Mouse (Mus musculus): ENCODE data around the gene Klhl36. TPM values are rescaled to one million over a fixed set of nuclear protein-coding genes. Genes with fewer than 3 reads are reported as not detected.

The Klhl36 gene
- polyA plus RNA-seq (2015; fragmentation: Nextera tagmentation; extraction: Ambion mirVana) = 22.1 and 22.5 TPM in 2 replicates

DNA sequence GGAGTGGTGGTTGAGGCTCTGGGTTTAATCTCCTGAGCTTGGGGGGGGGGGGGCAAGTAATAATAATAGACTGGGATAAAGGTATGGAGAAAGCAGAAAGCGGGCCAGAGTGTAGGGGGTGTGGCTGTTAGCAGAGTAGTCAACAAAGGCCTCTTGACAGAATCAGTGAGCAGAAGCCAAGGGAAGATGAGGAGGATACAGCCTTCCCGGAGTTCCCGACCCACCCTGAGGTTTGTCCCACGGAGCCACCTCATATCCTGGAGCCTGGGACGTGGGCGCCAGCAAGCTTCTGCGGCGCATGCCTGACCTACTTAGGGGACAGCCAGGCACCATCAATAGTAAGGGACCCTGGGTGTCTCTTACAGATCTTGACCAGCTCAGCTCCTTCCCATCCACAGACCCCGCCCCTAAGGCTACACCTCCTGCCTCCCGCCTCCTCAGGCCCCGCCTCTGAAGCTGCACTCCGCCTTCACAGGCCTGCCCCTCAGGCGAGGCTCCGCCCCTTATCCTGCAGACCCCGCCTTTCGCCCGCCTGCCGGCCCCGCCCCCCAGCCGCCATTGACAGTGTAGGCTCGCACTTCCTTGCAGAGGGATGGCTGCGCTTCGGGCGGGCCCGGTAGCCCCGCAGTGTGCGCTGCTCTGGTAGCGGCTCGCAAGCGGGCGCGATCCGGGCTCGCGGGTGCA lies at the start of gene Klhl36:
Gene Klhl36 (plus strand): TSS at position 561 of the 684 bp plus-strand sequence.
- Histone ChIP-seq H3K4me2 (ENCODE audit: low read length) (peak within 1 kb of the TSS; percentile 96), H3K27me3 (ENCODE audit: insufficient read depth, low read length) (no peaks in the 10 kb centered on the region), H3K9ac (ENCODE audit: low read depth, low read length) (peak within 1 kb of the TSS; percentile 83), H3K4me1 (replicated peaks; ENCODE audit: insufficient read depth, low read length) (peaks cover 14% of the 10 kb centered on the region; the same call in 1 of the 2 replicates), H3K36me3 (ENCODE audit: insufficient read depth, low read length) (0 out of 2 replicates have a peak, but pooled peaks cover 5% of the 10 kb centered on the region), H3K27ac (peak within 1 kb of the TSS; percentile 77), H3K9me3 (replicated peaks; ENCODE audit: low read length) (no peaks in the 10 kb centered on the region), H3K4me3 (replicated peaks; ENCODE audit: low read depth, low read length) (peak within 1 kb of the TSS; percentile 92)
- ATAC-seq (replicated peaks; ENCODE audit: low FRiP score, low read depth) (peak; percentile 94), DNase-seq (ENCODE audit: low spot score) (peak; percentile 99)
- WGBS = under 1% methylated on average over 35 of the region's 35 CpGs
- no peak for TF ChIP-seq CTCF (IDR thresholded peaks at IDR 0.05; ENCODE audit: low read depth)

DNA sequence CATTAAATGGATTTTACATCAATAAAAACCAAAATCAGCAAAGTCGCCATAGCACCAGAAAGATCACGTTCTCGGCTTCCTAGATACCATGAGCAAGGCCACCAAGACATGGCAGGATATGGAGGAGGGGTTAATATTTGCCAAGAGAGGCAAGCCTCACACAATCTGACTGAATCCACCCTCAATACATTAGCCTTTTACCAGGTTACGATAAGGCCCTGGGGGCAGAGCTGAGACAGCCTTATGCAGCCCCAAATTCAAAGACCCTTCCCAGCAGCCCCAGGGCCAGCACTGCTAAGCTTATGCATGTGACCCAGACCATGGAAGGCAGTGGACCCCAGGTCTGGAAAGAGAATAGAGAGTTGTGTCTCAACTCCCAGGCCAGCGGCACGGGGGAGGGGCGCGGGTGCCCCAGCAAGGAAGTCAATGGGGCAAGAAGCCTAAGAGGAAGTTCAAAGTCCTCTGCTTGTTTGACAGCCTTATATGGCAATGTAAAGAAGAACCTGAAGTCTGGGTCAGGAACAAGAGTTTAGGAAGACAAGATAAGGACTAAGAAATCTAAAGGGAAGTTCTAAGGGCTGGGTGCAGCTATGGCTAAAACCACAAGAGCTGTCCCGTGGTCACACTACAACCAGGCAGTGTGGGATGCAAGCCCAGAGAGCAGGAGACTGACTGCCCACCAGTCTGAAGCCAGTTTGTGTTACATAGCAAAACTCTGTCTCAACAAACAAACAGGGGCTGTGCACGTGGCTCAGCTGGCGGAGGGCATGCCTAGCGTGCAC lies 49.2 kb upstream of the Klhl36 start:
- TF ChIP-seq CTCF (IDR thresholded peaks at IDR 0.05; ENCODE audit: low read depth) = no peak
- Histone ChIP-seq H3K9me3 (replicated peaks; ENCODE audit: low read length) (no peaks in the 10 kb centered on the region), H3K4me2 (ENCODE audit: low read length) (no peak overlapping the region; the same call in 1 of the 2 replicates), H3K4me3 (replicated peaks; ENCODE audit: low read depth, low read length) (no peak overlapping the region), H3K27ac (peak overlapping the region; percentile 56; the same call in 1 of the 2 replicates), H3K27me3 (ENCODE audit: insufficient read depth, low read length) (no peaks in the 10 kb centered on the region), H3K9ac (ENCODE audit: low read depth, low read length) (0 out of 2 replicates have a peak overlapping the region, but pooled peaks have one; percentile 18), H3K36me3 (ENCODE audit: insufficient read depth, low read length) (no peaks in the 10 kb centered on the region), H3K4me1 (replicated peaks; ENCODE audit: insufficient read depth, low read length) (peaks cover 21% of the 10 kb centered on the region)
- peak; percentile 13; the same call in 1 of the 2 replicates for ATAC-seq (replicated peaks; ENCODE audit: low FRiP score, low read depth)
- DNase-seq (ENCODE audit: low spot score) = peak; percentile 47
- 49% methylated on average over 12 of the region's 12 CpGs for WGBS

DNA sequence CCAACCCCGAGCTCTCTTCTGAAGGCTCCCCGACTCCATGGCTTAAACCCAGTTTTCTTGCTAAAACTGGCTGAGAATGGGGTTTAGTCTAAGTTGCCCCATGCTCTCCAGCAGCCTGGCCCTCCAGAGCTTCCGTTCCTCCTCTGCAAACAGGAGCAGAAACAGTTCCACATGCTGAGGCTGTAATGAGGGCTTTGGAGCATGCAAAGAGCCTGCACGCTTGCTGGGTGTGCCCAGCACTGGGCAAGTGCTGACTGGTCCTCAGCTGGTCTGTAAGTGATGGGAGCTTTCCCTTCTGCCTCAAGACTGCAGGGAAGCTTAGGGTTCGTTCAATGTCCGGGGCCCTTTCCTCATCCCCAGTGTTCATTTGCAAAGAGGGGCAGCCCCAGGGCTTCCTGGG lies 45.8 kb upstream of the Klhl36 start:
- Histone ChIP-seq H3K36me3 (ENCODE audit: insufficient read depth, low read length) (no peaks in the 10 kb centered on the region), H3K4me2 (ENCODE audit: low read length) (no peak overlapping the region), H3K27ac (no peak overlapping the region), H3K4me3 (replicated peaks; ENCODE audit: low read depth, low read length) (no peak overlapping the region), H3K27me3 (ENCODE audit: insufficient read depth, low read length) (no peaks in the 10 kb centered on the region), H3K4me1 (replicated peaks; ENCODE audit: insufficient read depth, low read length) (peaks cover 21% of the 10 kb centered on the region), H3K9me3 (replicated peaks; ENCODE audit: low read length) (no peaks in the 10 kb centered on the region), H3K9ac (ENCODE audit: low read depth, low read length) (no peak overlapping the region)
- ATAC-seq (replicated peaks; ENCODE audit: low FRiP score, low read depth) (no peak), DNase-seq (ENCODE audit: low spot score) (no peak)
- 71% methylated on average over 6 of the region's 6 CpGs for WGBS
- no peak for TF ChIP-seq CTCF (IDR thresholded peaks at IDR 0.05; ENCODE audit: low read depth)

DNA sequence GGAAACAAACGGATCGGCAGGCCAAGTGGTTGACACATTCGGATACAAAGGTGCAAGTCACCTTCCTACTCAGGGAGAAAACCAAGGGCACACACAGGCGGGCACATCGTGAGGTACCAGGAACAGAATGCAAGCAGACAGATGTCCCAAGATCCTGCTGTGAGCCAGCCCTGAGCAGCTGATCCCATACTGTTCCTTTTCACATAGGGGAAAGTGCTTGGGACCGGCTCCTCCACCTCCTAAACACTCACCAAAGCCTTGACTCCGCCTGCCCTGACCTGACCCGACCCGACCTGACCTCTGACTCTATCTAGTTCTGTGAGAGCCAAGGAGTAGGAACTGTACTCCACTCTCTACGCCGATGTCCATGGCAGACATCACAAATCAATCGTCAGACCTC lies 44.6 kb upstream of the Klhl36 start:
- DNase-seq (ENCODE audit: low spot score) (no peak), ATAC-seq (replicated peaks; ENCODE audit: low FRiP score, low read depth) (no peak)
- Histone ChIP-seq H3K9ac (ENCODE audit: low read depth, low read length) (no peak overlapping the region), H3K9me3 (replicated peaks; ENCODE audit: low read length) (no peaks in the 10 kb centered on the region), H3K4me3 (replicated peaks; ENCODE audit: low read depth, low read length) (no peak overlapping the region), H3K4me2 (ENCODE audit: low read length) (no peak overlapping the region), H3K27me3 (ENCODE audit: insufficient read depth, low read length) (no peaks in the 10 kb centered on the region), H3K4me1 (replicated peaks; ENCODE audit: insufficient read depth, low read length) (peaks cover 21% of the 10 kb centered on the region), H3K27ac (no peak overlapping the region), H3K36me3 (ENCODE audit: insufficient read depth, low read length) (0 out of 2 replicates have a peak, but pooled peaks cover 7% of the 10 kb centered on the region)
- 43% methylated on average over 12 of the region's 12 CpGs for WGBS
- no peak for TF ChIP-seq CTCF (IDR thresholded peaks at IDR 0.05; ENCODE audit: low read depth)

DNA sequence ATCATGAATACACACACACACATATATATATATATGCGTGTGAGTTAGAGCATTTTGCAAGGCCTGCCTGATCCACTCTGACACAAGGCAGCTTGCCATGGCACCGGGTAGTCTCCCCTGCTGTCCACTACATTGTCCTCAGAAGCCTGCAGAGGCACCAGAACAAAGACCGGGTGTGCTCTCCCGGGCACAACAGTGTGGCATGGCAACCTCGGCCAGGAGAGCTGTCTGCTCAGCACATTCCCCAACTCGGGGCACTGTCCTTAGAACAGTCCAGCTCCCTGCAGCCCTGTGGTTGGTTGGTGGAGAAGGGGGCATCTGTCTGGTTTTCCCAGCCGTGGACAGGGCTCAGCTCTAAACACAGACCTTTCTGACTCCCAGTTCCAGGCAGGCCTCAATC lies 42.8 kb upstream of the Klhl36 start:
- DNase-seq (ENCODE audit: low spot score) = no peak
- 67% methylated on average over 7 of the region's 7 CpGs for WGBS

DNA sequence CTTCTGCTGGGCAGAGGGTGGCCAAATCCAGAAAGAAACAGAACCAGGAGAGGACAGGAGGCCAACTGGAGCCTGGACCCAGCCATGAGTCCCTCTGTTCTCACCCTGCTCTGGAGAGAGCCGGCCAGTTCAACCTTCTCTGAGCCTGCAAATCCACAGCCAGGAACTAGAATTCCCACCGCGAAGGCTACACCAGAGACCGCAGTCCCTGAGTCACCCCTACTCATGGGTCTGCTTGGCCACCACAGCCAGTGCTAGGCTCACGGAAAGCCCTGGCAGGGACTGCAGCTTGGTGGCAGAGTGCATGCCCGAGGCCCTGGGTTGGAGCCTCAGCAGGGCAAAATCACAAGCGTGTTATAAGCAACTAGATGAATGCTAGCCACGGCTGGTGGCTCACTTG lies 42.1 kb upstream of the Klhl36 start:
- no peak overlapping the region for H3K27ac ChIP-seq
- DNase-seq (ENCODE audit: low spot score) = no peak
- peaks cover 5% of the 10 kb centered on the region; the same call in 1 of the 2 replicates for H3K4me1 ChIP-seq (replicated peaks; ENCODE audit: insufficient read depth, low read length)
- no peak for ATAC-seq (replicated peaks; ENCODE audit: low FRiP score, low read depth)
- 0 out of 2 replicates have a peak, but pooled peaks cover 7% of the 10 kb centered on the region for H3K36me3 ChIP-seq (ENCODE audit: insufficient read depth, low read length)
- H3K4me3 ChIP-seq (replicated peaks; ENCODE audit: low read depth, low read length) = no peak overlapping the region
- H3K9me3 ChIP-seq (replicated peaks; ENCODE audit: low read length) = no peaks in the 10 kb centered on the region
- H3K9ac ChIP-seq (ENCODE audit: low read depth, low read length) = no peak overlapping the region
- WGBS = 91% methylated on average over 8 of the region's 8 CpGs
- H3K27me3 ChIP-seq (ENCODE audit: insufficient read depth, low read length) = no peaks in the 10 kb centered on the region
- TF ChIP-seq CTCF (IDR thresholded peaks at IDR 0.05; ENCODE audit: low read depth) = no peak
- H3K4me2 ChIP-seq (ENCODE audit: low read length) = no peak overlapping the region

More for the DNA sequence above, 42.8 kb upstream of the Klhl36 start:
- Histone ChIP-seq H3K27me3 (ENCODE audit: insufficient read depth, low read length) (no peaks in the 10 kb centered on the region), H3K9me3 (replicated peaks; ENCODE audit: low read length) (no peaks in the 10 kb centered on the region), H3K4me1 (replicated peaks; ENCODE audit: insufficient read depth, low read length) (peaks cover 6% of the 10 kb centered on the region), H3K4me3 (replicated peaks; ENCODE audit: low read depth, low read length) (no peak overlapping the region), H3K4me2 (ENCODE audit: low read length) (no peak overlapping the region), H3K36me3 (ENCODE audit: insufficient read depth, low read length) (0 out of 2 replicates have a peak, but pooled peaks cover 7% of the 10 kb centered on the region), H3K27ac (peak overlapping the region; percentile 25; the same call in 1 of the 2 replicates), H3K9ac (ENCODE audit: low read depth, low read length) (no peak overlapping the region)
- TF ChIP-seq CTCF (IDR thresholded peaks at IDR 0.05; ENCODE audit: low read depth) = no peak
- 0 out of 2 replicates have a peak, but pooled peaks have one; percentile 68 for ATAC-seq (replicated peaks; ENCODE audit: low FRiP score, low read depth)

Measured in kidney, postnatal 0 days (tissue).